Mouse (Mus musculus): ENCODE results near the gene Tead3.
"Not testable (repeated sequence)": the region's sequence is repeated elsewhere in the genome, so short reads cannot be mapped to it uniquely, and the experiment has no call there.

Gene Tead3

DNA sequence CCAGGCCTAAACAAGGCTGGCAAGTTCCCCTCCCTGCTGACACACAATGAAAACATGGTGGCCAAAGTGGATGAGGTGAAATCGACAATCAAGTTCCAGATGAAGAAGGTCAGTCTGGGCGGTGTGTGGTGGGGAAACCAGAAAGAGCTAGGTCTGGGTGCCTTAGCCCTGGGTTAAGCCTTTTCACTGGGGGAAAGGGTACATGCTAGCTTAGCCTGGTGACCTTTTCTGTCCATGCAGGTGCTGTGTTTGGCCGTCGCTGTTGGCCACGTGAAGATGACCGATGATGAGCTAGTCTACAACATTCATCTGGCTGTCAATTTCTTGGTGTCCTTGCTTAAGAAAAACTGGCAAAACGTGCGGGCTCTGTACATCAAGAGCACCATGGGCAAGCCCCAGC is 20.0 kb downstream of the Tead3 start:
- DNase-seq (ENCODE audit: inconsistent ontology term), result not testable (repeated sequence)

DNA sequence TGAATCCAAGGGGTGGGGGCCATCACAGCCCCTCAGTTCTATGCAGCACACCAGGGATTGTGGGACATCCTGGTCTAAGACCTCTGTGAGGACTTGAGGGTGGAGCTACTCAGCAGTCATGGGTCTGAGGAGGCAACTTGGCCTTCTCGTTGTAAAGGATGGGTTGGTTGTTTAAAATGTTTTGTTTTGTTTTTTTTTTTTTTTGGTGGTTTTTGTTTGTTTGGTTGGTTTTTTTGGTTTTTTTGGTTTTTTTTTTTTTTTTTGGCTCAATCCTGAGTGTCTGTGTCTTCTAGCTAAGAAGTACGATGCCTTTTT is 20.4 kb downstream of the Tead3 start:
- no peak for DNase-seq (ENCODE audit: inconsistent ontology term)

DNA sequence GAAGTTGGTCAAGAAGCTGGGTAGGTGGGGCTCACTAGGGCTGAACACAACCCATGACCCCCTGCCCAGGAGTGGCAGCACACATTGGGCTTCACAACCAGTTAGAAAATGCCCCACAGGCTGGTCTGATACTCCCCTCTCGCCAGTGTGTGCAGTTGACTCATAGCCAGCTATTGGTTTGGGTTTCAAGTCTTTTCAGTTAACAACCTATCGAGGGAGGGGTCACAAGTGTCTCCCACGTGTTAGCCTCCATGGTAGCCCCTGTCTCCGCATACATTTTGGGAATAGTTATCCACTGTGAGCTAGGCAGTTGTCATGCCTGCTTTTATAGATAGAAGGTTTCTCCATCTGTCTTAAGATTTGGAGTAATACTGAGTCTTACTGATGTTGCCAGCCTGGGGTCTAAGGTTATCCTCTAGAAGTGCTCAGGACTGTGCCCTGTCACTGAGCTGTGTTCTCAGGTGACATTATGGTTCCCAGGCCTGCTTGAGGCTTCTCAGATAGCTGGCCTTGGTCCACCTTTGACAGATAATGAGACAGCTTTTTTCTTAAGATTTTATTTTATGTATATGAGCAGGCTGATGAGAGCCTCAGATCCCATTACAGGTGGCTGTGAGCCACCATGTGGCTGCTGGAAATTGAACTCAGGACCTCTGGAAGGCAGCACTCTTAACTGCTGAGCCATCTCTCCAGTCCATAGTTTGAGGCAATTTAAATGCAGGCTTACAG is 20.9 kb downstream of the Tead3 start:
- DNase-seq (ENCODE audit: inconsistent ontology term), result no peak

DNA sequence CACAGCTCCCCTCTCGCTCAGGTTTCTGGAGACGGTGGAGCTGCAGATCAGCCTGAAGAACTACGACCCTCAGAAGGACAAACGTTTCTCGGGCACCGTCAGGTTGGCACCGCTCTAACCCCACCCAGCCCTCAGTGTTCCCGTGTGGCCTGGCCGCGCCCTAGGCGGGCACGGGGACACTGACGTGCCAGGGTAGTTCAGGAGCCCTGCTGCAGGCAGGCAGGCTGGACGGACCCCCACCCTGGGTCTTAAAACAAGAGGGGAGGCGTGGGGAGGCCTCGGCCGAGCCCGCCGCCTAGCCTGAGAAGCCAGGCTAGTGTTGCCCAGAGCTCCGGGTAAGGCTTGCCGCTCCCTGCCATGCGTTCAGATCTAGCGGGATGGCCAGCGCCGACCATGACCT is 21.7 kb downstream of the Tead3 start:
- no peak for DNase-seq (ENCODE audit: inconsistent ontology term)

DNA sequence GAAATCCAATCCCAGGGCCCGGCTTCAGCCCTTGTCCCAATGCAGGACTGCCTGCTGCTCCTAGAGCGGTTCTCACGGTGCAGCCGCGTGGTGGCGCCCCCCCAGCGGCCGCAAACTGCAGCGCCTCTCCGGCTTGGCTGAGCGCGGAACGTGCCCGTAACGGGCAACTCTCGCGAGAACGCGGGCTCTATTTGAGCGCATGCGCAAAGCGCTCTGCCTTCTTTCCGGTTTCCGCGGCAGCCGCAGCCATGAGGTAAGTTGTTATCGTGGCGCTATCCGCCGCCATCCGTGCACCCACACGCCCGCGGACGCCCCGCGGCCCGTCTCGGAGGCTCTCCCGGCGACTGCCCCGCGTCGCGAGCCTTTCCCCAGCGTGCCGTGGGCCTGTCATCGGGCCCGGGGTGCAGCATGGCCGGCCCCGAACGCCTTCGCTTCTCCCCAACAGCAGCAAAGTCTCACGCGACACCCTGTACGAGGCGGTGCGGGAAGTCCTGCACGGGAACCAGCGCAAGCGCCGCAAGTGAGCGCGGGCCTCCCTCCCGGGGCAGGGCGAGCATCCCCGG is 22.2 kb downstream of the Tead3 start, which contains the start of gene Rpl10a:
Gene Rpl10a (plus strand): TSS at position 106 of the 563 bp plus-strand sequence.
- peak; percentile 96 for DNase-seq (ENCODE audit: inconsistent ontology term)

DNA sequence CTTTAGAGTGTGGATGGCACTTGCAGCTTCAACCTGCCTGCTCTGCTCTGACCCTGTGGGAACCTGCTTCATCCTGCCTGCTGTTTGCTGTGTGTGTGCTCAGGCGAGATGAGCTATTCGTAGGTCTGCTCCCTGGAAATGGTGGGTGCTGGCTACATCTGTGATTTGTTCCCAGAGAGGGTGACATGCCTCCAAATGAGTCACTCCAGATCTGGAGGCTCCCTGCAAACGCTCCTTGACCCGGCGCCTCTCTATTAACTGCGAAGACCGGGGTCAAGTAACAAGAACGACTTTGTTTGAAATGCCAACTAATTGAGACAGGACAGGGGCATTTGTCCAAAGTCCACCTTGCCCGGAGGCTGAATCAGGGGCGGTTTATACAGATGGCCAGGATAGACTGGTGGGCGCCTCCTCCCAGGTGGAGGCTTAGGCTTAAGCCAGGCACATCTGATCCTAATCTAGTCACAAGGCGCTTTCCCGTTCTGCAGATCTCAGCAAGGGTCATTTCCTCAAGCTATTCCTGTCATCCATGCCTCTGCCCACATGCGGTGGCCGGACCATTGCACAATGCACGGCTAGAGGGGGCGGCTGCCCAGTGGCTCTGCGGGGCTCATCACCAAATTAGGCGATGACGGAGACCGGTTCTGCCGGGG is 22.8 kb downstream of the Tead3 start:
- DNase-seq (ENCODE audit: inconsistent ontology term), result peak; percentile 52

DNA sequence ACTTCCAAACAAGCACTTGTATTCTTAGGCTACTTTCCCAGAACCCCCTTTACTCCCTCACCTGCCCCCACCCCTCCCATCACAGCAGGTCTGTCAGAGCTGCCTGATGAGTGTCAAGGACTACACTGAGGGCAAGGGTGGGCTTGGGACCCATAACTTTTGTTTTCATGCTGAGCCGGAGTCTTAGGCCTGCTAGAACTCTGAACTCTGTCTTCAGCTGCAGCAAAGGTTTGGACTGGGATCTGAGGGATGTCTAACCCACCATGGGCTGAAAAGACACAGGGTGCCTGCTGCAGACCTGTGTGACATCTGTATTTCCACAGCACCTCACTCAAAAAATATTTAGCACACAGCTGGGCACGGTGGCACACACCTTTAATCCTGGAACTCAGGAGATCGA is 23.7 kb downstream of the Tead3 start:
- no peak for DNase-seq (ENCODE audit: inconsistent ontology term)

DNA sequence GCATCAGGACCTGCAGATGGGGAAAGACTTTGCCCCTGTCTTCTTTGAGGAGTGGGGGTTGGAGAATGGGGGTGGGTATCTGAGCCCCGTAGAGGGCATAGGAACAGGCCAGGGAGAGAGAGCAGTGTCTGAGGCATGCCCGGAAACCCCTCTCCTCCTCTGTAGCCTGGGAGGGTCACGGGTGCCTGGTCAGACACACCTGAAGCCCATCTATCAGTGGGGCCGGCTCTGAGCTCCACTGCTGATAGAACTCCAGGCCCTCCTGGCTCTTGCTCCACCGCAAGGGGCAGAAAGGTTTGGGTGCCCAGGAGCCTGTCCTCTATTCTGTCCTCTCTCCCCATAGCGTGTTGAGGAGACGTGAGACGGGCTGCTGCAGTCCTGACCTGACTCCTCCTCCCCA is 24.9 kb downstream of the Tead3 start:
- DNase-seq (ENCODE audit: inconsistent ontology term), result no peak

DNA sequence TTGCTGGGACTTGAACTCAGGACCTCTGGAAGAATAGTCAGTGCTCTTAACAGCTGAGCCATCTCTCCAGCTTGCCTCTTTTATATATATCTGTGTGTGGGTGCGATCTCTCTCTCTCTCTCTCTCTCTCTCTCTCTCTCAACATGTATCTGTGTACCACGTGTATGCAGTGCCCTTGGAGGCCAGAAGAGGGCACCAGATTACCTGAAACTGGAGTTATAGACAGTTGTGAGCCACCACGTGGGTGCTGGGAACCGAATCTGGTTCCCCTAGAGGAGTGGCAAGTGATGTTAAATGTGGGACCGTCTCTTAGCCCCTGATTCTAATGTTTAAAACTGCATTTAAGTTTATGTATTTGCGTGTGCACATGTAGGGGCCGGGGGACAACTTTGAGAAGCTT is 26.2 kb downstream of the Tead3 start:
- not testable (repeated sequence) for DNase-seq (ENCODE audit: inconsistent ontology term)

DNA sequence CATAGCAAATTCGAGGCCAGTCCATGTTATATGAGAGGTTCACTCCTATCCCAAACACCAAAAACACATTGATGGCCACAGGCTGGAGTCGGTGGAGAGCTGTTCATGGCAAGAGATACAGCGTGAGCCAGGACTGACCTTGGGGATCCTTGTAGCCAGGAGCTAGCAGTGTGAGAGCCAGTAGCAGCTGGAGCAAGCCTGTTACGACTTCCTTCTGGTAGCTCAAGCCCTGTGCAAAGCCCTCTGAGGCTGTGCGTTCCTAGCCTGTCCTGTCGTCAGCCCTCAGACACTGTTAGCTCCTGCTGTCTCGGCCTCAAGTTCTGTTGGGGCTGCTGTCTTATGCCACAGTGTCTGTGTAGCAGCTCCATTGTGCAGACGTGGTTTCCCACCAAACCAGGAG is 26.8 kb downstream of the Tead3 start:
- no peak for DNase-seq (ENCODE audit: inconsistent ontology term)

DNA sequence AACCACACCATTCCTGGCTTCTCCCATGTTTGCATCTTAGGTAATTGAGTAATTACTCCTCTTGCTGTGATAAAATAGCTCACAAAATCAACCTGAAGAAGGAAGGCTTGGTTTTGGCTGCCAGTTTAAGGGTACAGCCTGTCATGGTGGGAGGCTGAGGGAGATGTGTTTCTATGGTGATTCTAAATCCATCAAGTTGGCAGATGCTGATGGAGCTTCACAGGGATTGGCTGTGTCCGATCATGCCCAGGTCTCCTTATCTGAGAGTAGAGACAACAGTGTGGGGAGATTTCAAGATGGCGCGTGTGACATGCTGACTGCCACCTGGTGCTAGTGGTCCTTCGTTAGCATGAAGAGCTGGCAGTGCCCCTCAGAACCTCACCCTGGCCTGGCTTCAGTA is 28.9 kb downstream of the Tead3 start:
- no peak for DNase-seq (ENCODE audit: inconsistent ontology term)

DNA sequence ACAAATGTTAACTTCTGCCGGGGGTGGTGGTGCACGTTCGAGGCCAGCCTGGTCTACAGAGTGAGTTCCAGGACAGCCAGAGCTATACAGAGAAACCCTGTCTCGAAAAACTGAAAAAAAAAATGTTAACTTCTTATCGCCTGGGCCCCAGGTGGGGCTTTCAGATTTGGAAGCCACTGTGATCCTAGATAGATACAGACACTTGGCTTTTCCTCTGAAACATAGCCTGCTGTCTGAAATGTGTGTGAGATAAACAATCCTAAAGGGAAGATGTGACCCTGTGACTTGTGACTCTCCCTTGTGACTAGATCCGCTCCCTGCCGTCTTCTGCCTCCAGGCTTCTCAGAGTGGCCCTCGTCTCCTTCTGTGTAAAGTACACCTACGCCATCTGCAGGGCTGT is 32.9 kb downstream of the Tead3 start:
- no peak for DNase-seq (ENCODE audit: inconsistent ontology term)

DNA sequence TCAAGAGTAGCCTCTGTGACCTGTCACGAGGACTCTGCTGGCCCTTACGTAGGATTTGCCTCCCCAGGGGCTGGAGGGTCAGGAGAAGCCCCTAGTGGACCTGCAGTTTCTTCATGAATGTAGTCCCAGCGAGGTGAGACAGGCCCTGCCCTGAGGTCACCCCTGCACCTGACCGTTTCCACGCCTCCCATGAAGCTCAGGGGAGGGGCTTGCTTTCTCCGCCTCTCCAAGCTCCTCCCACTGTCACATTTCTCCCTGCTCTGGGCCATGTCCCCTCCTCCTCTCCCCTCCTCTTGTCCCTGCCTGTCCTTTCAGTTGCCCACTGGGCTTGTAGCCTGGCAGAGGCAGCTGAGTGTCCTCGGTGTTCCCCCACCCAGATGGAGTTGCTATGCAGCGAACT is 33.5 kb downstream of the Tead3 start:
- DNase-seq (ENCODE audit: inconsistent ontology term), result no peak

DNA sequence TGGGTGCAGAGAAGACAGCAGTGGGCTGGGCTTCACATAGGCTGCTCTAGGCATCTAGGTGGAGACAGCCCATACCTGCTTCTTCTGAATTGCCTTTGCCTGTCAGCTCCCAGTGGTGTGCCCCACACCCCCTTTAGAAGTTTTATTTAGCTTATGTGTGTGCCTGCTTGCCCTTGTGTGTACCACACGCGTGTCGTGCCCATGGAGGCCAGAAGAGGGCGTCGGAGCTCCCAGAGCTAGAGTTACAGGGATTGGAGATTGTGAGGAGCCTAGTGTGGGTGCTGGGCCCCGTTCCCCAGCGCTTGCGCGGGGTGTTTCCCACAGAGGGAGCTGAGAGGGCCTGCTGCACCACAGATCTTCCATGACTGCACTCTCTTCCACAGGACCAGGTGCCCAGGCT is 34.1 kb downstream of the Tead3 start:
- DNase-seq (ENCODE audit: inconsistent ontology term), result no peak

DNA sequence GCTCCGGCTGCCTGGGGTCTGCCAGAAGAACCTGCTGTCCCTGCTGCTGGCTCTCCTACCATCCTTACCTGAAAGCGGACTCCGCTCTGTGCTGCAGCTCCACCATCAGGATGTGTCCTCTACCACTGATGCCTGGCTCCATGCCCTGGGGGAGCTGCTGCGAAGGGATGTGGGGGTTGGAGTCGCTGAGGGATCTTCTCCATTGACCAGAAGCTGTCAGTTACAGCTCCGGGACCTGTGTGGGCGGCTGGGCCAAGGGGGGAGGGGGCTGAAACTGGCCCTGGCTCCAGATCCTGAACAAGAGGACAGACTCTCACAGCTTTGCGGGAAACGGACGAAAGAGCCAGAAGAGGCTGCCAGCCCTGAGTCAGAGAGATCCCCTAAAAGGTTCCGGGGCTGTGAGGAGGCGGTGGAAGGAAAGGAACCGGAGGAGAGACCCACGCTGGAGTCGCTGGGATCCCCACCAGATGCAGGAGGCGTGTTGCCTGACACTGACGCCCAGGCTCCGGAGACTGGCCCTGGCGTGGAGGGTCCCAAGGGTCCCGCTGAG is 34.9 kb downstream of the Tead3 start:
- peak; percentile 82 for DNase-seq (ENCODE audit: inconsistent ontology term)

DNA sequence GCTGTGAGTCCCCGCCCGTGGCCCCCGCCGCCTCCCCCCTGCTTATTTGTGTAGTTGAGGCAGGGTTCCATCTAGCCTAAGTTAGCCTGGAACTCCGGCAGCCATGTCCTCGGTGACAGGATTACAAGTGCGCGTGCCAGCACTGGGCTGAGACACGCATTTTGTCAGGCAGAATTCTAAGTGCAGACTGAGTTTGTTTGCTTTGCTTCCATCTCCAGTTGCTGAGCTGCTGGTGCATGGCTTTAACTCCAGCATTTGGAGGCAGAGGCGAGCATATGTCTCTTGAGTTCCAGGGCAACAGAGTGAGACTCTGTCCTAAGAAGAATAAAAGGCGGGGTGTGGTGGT is 36.8 kb downstream of the Tead3 start:
- DNase-seq (ENCODE audit: inconsistent ontology term), result no peak

DNA sequence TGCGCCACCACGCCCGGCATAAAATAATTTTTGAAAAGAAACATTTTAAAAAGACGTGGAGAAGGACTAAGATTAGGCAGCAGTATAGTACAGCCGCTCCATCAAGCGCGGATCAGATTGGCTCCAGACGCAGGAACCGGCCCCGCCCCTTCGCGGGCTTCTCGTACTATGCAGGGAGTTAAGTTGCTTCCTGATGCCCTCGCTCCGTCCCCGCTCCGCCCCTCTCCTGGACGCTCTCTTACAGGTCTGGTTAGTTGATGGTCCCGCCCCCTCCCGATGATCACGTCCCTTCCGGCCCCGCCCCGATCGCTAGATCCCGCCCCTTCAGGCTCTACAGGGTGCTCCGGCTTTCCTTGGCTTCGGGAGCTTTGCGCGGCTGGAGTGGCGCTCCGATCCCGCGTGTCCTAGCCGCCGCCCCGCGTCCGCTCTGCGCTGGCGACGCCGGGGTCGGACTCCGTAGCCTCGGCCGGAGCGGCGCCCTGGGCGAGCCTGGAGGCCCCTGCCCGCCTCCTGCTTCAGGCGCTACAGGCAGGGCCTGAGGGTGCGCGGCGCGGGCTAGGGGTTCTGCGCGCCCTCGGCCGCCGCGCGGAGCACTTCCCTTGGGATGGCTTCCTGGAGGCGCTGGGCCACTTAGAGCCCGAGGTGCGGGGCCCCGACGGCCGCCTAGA is 37.3 kb downstream of the Tead3 start, which contains the start of gene Fance:
Gene Fance (plus strand): TSS at position 308 of the 668 bp plus-strand sequence.
- peak; percentile 100 for DNase-seq (ENCODE audit: inconsistent ontology term)

DNA sequence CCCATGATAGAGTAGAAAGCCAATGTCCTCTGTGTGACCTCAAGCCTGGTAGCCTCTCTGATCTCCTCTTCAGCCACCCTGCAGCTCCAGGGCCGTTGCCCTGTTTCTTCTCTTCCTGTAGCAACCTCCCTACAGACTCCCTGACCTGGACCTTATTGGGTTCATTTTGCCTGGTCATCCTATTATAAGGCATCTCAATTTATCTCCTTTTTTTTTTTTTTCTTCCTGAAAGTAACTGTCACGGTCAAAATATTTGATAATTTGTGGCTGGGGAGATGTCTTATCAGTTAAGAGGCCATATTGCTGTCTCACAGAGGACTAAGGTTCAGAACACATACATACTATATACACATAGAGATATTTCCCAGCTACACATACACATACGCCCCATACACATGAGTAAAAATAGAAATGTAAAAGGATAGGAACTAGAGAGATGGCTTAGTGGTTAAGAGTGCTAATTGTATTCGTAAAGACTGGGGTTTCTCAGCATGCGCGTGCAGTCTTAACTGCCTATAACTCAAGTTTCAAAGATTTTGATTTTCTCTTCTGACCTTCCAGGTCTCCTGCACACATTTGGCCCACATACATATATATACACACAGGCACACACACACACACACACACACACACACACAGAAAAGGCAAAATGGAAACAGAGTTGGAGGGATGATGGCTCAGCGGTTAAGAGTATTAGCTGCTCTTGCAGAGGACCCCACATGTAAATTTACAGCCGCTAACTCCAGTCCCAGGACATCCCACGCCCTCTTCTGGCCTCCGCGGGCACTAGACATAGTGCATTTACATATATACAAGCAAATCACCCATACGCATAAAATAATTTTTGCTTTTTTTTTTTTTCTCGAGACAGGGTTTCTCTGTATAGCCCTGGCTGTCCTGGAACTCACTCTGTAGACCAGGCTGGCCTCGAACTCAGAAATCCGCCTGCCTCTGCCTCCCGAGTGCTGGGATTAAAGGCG is 38.1 kb downstream of the Tead3 start:
- DNase-seq (ENCODE audit: inconsistent ontology term), result no peak

DNA sequence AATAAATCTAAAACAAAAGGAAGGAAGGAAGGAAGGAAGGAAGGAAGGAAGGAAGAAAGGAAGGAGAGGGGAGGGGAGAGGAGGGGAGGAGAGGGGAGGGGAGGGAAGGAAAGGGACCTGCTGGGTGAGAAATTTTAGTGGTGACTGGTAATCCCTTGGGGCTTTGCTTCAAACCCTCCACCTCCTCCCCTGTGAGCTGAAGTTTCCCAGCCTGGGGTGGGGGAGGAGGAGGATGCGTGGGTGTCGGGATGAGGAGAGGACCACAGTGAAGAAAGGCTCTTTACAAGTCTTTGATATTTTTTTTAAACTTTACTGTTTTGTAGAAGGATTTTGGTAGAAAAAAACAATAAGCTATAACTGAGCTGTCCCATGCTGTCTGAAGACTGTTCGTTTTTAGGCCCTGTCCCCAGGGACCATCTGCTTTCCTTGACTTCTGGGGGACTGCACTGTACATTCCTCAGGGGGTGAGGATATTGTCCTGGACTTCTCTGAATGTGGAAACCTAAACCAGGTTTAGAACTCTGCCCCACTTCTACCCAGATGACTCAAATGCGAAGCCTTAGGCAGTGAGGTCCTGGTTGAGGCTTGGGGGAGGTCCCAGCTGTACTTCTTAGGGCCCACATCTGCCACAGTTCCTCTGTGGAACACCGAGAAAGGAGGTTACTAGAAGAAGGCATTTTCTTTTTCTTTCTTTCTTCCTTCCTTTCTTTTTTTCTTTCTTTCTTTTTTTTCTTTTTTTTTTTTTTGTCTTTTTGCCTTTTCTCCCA is 39.1 kb downstream of the Tead3 start:
- DNase-seq (ENCODE audit: inconsistent ontology term), result no peak

DNA sequence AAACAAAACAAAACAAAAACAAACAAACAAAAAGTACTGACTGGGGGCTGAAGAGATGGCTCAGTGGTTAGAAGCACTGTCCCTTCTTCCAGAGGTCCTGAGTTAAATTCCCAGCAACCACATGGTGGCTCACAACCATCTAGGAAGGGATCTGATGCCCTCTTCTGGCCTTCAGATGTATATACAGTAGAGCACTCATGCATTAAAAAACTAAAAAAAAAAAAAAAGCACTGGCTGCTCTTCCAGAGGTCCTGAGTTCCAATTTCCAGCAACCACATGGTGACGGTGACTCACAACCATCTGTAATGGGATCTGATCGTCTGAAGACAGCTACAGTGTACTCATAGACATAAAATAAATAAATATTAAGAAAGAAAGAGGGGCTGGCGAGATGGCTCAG is 39.8 kb downstream of the Tead3 start:
- no peak for DNase-seq (ENCODE audit: inconsistent ontology term)

All from Muller cell, postnatal 12 days (primary cell).